Mouse (Mus musculus) ES-Bruce4 (cell line): Measurements from ENCODE around the gene Ksr2.

ENCODE experiments used
- CTCF ChIP-seq: IDR thresholded peaks from one replicate; pipeline ENCODE4 v1.8.1; 2011; ENCODE audit warnings: low read depth, low read length
- EP300 ChIP-seq: IDR thresholded peaks from 2 replicates; pipeline ENCODE4 v1.6.1; 2011; ENCODE audit warnings: low read depth, low read length; ENCODE audit not compliant: insufficient read depth
- POLR2A ChIP-seq: IDR thresholded peaks from one replicate; pipeline ENCODE4 v1.8.1; 2011; ENCODE audit warnings: low read length; ENCODE audit not compliant: insufficient read depth

- TF ChIP-seq POLR2A (no peak), CTCF (no peak), EP300 (no peak)
Measured at GRCm38 (mm10) chr5:117566051-117566665, 152.4 kb downstream of the Ksr2 start.
